Mouse (Mus musculus) layer of hippocampus, adult 8-10 months (tissue): Measurements from ENCODE around the gene Grip2. TPM values are rescaled to one million over a fixed set of nuclear protein-coding genes. Genes with fewer than 3 reads are reported as not detected.

Source experiments
- DNase-seq, 2 experiments: peaks; one replicate each; pipeline ENCODE4 v3.0.0; 2022; ENCODE audit warnings: low spot score in 2 of 2
- total RNA-seq, 4 experiments: library from RNA; stranded (reverse); gene quantifications; 2 replicates each; pipeline ENCODE4 v1.2.4; 2022

Gene Grip2
- total RNA-seq, 4 experiments from 2014 or later = 7.9 to 10.8 (median 8.6) TPM

DNA sequence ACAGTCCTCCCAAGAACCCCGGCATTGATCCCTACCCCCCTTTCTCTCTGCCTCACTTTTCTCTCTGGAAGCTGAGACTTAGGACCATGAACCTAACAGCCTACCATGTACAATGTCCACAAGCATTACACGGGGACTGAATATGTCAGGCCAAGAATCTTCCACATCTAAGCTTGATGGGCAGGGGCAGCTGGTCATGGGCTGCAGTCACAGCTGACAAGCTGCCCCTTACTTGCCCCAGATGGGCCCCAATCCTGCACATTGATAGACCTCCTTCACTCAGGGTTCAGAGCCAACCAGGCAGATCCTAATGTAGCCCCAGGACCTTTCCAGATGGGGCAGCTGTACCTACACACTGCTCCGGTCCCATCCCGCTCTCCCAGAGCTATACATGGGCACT lies 30.3 kb downstream of the Grip2 start:
- no peak for DNase-seq

DNA sequence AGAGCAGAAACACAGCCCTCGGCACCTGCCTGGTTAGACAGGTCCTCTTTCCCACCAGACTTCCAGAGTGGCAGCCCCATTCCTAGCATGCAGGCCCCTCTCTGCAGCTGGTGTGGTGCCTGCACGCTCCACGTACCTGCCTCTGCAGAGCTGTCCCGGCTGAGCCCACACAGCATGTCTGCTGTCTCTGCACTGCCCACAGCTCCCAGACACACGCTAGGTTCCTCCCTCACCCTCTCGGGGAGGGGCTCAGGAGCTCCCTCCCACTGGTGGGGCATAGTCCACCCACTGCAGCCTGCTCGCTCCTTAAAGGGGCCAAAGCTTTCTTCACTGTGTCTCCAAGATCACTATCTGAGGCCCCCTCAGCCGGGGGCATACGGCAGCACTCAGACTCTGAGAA lies 31.0 kb downstream of the Grip2 start:
- DNase-seq = no peak

DNA sequence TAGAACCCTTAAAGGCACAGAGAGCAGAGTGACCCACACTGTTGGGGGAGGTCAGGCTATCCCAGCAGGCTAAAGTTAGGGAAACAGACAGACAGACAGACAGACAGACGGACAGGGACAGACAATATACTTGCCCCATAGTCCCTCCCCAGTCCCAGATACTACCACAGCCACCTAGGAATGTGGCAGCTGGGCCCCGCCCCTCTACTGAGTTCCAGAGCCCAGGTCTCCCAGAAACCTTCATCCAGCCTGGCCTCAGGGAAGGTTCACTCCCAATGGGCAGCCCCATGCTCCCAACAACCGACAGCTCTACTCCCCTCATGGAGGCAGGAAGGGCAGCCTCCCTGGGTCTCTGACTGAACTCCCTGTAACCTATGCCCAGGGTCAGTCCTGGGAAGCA lies 31.4 kb downstream of the Grip2 start:
- DNase-seq = no peak

DNA sequence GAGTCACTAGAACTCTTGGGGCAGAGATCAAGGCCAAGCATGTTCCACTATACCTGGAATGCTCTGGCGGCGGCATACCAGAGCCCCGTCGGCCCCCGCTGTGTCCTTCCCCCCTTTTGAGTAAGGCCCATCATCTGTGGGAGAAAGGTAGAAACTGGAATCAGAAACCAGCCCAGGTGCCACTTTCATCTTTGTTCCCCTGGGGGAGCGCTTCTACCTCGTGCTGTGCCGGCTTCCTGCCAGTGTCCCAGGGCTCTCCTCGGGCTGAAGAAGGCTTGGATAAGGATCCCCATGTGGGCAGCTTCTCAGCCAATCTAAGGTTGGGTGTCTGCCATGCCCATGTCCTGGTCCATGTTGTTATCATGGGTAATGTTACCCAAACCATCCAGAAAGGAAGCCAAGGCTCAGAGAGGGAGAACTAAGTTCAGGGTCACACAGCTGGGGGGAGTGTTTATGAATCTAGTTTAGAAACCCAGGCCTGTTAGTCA lies 38.7 kb downstream of the Grip2 start:
- no peak for DNase-seq

DNA sequence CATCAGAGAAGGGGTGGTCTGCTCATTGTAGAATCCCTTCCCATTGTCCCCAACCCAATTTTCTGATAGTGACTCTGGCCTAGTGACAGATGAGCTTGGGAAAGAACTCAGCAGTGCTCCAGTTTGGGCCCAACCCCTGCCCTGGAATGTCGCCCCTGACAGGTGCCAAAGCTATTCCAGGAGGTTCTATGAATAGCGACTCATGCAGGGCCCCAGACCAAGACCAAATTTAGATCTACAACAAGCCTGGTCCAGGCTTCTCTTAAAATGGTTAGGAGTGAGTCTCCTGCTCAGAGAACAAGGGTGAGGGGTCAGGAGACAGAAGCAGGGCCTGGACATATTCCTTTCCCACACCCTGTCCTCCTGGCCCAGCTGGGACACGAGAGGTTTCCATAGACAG lies 42.0 kb downstream of the Grip2 start:
- DNase-seq = no peak

DNA sequence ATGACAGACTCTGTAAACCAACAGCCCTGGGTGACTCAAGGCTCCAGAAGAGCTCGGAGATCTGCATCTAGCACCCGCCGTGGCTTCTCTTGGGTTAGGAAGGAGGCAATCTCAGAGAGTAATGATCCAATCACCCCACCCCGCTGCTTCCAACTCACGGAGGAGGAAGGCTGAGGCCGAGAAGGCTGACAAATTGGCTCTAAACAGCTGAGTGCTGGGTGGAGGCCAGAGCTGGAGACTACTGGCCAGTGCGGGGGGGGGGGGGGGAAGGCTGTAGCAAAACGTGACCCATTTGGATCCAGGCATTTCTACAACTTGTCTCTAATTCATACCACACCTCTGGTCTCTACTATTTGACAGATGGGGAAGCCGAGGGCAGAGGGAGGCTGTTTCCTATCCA lies 47.8 kb downstream of the Grip2 start:
- DNase-seq = no peak

DNA sequence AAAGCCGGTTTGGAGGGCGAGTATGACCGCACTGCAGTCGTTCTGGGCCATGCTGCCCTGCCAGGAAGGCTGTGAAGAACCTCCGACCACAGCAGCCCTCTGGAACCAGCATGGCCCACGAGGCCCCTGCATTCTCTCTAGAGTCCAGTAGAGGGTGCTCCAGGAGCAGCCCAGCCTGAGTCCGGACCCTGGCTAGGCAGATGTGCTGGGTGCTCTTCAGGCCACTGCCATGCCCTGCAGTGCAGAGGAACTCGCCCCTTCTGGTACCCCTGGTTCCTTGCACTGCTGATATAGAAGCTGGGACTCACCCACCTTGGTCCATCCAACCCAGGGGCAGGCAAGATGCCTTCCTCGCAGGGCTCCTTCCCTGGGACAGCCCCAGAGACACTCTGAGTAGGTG lies 50.5 kb downstream of the Grip2 start:
- DNase-seq = peak in 1 of 2 experiments; percentile 42

DNA sequence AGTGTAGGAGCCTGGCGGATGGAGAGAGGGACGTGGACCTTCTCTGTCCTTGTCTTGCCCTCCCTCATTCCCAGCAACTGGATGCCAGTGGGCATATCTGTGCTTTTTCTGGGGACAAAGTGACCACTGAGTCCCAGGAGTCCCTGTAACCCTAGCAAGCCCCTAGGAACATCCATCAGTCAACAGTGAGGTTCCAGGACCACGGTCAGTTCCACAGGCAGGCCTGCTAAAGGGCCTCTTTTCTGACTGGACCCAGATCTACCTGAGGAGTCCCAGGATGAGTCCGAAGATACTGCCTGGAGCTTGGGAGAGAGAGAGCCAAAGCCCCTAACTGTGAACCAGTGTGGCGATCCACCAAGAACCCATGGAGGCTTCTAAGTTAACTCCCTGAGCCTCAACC lies 53.1 kb downstream of the Grip2 start:
- no peak for DNase-seq

DNA sequence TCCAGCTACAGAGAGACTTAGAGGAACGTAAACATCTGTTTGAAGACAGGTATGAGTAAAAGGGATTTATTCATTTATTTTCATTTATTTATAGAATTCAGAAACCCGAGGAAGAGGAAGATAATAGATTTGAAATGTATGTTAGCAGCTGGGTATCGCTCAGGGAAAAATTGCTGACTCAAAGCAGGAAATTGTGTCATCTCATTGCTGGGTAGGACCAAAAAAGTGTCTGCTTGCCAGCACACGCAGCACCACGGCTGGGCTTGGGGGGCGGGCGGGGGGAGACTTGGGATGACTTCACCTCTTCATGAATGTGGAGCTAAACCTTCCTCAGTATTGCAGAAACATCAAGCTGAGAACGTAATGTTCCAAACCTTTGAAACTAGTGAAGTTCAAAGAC lies 59.5 kb downstream of the Grip2 start:
- no peak for DNase-seq

DNA sequence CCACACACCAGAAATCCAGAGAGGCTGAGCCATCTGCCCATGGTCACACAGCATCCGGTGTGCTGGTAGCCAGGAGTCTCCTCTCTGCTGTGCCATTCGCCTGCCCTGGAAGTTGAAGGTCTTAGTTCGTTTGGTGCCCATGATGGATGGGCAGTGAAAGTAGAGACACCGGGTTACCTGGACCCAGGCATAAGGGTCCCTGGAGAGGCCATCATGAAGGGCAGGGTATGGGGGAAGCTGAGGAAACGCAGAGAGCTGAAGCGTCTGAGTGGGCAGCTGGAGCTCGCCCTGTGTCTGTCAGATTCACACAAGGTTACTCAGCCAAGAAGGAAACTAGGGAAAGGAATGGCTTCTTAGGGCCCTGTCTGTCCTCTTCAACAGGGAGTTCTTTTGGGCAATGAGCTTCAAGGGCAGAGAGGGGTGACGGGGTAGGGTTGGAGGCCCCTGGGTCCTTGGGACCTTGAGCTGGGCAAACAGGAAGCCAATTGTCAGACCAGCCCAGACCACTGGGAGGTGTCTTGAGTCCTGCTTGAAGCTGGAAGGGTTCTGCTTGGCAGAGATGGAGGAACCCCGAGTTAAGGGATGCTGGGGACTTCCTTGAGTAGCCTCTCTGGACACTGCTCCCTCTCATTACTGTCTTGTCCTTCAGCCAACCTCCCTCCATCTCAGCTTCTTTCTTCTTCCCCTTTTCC lies 64.9 kb downstream of the Grip2 start:
- no peak for DNase-seq

DNA sequence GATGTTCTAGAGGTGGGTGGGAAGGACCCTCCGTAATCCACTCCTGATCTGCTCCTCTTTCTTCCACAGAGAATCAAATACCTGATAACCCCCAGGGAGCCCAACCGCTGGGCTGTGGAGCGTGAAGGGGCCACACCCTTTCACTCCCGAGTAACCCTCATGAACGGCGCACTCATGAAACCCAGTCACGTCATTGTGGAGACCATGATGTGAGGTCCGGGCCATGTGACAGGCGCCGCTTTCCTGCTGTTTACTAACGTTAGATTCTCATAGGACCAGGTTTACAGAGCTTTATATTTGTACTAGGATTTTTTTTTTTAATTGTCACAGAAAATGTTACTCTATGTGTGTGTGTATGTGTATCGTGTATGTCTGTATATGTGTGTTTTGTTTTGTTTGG lies 72.2 kb downstream of the Grip2 start:
- no peak for DNase-seq

DNA sequence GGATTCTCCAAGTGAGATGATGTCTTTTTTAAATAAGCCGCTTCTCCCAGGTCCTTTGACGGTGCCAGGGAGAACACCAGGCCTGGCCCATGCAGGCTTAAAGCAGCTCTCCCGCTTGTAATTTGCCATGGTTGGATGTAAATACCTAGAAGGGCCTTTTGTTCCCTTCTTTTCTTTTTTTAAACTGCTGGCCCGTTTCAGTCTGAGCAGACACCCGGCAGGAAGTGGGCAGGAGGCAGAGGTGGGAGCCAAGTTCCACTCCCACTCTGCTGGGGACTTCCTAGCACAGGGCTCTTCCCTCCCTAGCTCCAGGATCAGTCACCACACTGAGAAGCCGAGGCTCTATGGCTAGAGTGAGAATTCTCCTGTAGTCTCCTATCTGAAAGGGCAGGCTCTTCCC lies 73.0 kb downstream of the Grip2 start:
- DNase-seq = no peak

DNA sequence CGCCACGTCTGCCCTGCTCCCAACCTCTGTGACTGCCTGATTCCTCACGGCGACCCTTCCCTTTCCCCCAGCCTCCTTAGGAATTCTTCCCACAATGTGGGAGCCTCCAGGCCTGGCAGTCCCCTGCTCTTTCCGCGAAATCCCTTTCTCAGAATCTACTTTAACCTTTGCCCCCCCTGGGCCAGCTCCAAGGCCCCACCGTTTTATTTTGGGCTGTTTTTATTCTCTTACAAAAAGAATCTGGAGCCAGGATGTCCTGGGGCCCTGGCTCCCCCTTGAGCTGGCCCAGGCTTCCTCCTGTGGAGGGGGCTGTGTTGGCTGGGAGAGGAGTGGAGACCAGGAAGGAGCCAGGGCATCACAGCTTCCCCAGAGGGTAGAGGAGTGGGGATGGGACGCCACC lies 74.2 kb downstream of the Grip2 start:
- DNase-seq = no peak

DNA sequence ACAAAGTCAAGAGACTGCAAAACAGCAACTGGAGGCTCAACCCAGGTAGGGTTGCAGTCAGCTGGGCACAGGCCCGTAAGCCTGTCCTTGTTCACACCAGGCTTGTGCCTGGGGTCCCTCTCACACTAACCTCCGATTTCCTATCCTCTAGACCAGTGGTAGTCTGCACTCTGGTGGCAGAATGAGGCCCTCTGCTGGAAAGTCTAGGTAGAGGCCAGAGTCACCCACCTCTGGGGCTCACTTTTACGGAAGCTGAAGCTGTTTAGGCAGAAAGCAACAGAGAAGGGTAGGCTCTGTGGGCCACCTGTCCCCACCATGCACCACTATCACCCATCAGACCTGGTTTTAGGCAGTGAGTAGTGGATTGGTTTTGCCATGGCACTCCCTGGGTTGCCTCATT lies 76.1 kb downstream of the Grip2 start:
- DNase-seq = no peak

DNA sequence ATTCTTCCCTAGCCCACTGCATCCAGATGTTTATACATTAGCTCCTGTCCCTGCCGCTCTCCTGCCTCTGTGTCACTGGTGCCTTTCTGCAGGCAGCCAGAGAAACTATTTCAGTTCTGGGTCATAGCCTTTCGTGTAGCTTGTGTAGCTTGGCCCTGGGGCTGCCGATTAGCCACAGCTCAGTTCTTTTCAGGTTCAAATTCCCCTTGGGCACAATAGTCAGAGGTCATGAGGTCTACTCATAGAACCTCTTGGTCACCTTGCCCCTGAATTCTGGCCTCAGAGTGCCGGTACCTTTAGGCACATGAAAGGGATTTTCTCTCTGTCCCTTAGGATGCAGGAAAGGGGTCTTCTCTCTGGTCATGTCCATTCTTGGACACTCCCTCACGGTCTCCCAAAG lies 80.3 kb downstream of the Grip2 start:
- DNase-seq = no peak

DNA sequence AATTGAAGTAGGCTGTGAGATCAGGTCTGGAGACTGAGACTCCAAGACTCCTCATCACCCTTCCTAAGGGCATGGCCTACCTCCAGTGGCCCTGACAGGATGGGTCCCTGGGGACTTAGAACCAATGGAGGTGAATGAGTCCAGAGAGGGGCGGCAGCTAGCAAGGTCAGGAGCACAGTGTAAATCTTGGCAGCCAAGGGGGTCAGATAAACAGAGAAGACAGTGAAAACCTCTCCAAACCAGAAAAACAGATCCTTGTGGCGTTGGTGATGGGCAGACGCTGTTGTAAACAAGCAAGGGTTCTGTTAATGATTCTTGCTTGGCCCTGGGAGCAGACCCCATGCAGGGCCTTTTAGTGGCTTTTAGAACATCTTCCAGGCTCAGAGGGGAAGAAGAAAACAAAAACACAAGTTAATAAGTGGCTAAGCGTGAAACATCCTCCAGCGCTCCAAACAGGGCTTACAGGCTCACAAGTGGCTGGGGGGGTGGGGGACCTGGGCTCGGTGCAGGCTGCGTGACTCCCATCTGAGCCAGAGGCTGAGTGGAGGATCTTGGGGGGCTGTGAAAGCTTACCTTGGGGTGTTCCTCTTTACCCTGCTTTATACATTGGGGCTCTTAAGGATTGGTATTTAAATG lies 81.0 kb downstream of the Grip2 start:
- no peak for DNase-seq

DNA sequence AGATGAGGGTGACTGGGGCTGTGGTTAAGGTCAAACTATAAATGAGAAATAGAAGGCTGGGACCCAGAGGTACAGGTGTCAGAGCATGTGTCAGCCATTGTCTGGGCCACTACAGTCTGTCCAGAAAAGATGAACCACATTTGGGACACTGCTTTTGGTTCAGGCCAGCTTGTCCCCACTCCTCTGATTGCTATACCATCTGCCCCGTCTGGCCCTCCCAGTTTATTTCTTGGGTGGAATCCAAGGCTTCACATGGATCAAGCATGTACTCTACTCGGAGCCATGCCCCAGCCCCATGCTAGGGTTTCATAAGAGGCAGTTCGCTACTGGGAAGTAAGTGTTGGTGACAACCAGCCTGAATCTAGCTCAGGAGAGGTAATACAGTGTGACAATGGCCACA lies 81.8 kb downstream of the Grip2 start:
- DNase-seq = no peak

DNA sequence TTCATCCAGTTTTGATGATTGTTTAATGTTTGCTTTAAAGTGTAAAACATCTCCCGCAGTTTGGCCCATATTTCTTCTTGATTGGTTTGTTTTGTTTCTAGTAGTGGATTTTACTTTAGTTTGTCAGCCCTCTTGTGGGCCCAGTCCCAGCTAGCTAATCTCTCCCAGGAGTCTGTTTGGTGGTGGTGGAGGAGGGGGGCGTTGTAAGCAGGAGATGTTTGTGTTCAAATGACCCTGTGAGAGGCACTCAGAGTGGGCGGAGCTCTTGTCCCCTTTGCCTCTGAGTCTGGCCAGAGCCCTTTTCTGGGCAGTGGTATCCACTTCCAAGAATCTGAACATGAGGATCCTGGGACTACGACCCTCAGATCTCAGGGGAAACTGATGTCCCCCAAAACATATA lies 83.2 kb downstream of the Grip2 start:
- no peak for DNase-seq

DNA sequence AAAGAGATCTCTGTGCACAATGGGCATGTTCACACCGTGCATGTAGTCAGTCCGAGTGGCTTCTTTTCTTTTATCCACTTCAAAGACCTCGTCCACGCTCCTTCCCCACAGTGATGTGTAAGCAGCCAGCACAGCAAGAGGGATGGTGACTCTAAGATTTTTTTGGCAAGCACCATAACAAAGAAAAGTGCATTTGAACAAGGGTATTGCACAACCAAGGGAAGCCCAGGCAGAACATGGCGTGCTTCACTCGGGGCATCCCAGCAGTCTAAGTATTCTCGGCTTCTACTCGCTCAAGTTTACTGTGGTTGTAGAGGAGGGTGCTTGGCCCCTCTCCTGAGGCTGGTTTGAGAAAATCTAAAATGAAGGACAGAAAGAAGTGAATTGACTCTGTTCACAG lies 84.1 kb downstream of the Grip2 start:
- no peak for DNase-seq

DNA sequence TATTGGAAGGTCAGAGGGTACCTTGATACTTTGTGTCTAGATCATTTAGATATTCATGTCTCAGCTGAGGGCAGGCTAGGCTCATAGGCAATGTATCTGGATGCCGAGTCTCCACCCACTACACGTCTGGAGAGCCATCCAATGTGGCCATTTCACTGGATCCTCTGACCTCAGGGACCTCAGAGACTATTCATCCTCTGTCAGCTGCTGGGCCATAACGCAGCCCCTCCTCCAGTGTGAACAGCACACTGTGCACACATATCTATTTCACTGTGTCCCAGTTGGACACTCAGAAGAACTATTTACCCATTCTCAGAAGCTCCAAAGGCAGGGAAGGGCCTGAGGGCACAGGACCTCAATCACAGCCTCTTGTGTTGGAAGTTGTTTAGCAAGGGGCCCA lies 84.6 kb downstream of the Grip2 start:
- DNase-seq = no peak

DNA sequence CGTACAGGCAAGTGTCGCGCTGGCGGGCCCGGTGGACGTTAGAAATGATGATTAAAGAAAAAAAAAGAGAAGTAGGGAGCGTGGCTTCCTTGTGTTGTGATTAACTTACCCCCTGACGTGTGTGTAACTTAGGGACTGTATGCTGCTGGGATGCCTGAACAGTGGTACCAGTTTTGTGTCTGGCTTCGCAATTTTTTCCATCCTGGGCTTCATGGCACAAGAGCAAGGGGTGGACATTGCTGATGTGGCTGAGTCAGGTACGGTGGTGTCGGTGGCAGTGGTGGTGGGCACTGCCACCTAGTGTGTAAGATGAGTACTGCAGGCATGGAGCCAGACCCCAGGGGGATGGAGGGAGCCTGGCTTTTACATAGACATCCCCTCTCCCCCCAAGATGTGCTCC lies 86.0 kb downstream of the Grip2 start:
- peak in 1 of 2 experiments; percentile 58 for DNase-seq

DNA sequence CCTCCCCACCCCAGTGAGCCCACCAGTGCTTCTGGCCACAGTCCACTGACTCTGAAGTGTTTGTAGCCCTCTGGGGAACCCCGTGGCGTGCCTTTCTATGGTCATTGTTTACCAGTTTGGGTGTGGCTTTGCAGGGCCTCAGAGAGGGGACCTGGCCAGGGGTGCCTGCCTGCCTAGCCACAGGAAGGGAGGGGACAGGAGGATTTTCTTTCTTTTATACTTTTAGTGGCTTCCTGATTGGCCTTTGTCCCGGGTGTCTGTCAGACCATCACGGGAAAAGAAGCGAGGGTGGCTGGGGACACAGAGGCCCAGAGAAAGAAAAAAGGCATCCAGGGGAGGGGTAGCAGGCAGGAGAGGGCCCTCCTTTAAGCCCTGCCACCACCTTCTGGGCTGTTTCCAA lies 89.0 kb downstream of the Grip2 start:
- DNase-seq = no peak

DNA sequence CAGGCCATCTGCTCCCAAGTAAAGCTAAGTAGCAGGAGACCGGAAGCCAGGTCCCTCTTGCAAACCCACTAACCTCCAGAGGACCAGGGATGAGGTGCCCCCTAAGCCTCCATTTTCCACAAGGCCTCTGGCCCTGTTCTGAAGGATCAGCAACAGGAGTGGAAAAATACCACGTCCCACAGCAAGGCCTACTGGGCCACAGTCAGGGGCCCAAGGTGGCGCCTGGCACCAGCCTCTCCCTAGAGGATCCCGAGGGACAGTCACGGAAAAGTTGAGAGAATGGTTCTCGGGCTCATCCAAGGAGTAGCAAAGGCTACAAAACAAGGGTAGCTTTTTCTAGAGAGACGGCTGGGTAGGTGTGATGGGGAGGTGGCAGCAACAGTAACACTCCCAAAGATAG lies 89.6 kb downstream of the Grip2 start:
- no peak for DNase-seq
